Mouse (Mus musculus): ENCODE data around the gene Hip1r.

Hip1r gene

DNA sequence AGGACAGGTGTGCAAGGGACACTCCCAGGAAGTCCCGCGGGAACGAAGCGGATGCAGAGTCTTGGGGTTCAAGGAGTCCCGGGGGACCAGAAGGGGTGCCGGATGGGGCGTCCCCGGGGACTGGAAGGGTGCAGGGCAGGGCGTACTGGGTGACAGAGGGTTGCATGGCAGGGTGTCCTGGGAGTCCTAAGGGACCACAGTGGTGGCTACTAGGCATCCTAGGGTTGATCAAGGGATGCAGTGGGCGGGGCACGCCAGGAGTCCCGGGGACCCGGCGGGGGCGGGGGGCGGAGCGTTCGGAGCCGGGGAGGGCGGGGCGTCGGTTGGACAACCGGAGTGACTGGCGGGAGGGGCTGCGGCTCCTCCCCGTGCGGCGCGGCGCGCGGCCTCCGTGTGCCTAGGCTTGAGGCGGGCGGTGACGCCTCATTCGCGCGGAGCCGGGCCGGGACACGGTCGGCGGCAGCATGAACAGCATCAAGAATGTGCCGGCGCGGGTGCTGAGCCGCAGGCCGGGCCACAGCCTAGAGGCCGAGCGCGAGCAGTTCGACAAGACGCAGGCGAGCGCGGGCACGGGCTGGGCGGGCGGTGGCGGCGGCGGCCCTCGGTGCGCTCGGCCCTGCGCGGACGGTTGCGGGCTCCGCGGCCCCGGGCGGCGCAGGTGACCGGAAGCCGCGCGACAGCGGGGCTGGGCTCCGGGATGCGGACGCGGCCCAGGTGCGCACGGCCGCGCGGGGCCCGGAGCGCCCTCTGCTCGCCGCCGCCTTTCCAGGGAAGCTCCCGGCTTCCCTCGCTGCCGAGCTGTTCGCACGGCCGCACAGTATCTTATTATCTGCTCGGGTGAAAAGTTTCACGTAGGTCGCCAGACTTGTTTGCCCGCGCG lies at the start of gene Hip1r:
Gene Hip1r, plus strand, starts transcription at position 330 of the 880 bp plus-strand sequence.
- DNase-seq (ENCODE audit: low read depth): peak; percentile 60

DNA sequence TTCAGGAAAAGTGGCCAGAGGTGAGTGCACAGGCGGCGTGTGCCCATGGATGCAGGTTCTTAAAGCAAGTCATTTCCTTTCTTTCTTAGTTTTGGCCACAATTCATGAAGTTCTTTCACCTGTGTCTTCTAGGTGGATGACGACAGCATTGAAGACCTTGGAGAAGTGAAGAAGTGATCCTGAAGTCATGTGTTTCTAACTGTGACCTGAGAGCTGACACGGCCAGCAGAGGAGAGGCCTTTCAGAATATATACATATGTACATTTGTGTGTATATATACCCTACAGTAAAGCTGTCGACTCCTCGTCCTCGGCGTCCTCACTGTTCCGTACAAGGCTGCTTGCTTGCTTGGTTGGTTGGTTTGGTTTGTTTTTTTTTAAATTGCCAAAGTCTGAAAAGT lies 46.3 kb upstream of the Hip1r start, which contains the start of gene Gm43518:
Gene Gm43518, plus strand, starts transcription at position 301 of the 400 bp plus-strand sequence.
- DNase-seq (ENCODE audit: low read depth): no peak

DNA sequence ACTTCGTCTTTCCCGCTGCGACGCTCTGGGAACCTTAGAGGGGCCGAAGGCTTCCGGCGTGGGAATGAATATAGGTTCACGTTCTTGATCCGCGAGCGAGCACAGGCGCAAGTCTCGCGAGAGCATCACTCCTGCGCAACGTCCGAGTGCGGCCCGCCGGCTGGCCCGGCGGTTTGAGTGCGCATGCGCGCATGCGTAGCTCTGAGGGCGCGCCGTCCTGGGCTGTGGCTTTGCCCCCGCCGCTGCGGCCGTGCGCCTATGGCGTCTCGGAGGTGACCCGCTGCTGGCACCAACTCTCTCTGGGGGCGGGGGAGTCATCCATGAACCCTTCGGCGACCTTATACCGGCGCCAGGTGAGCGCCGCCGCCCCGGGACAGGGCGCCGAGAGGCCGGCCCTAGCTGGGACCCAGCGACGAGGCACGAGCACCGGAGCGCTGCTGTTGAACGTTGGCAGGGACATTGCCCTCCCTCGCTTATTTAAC lies 42.9 kb upstream of the Hip1r start, which contains the start of gene Ccdc62:
Gene Ccdc62, plus strand, starts transcription at position 172 of the 482 bp plus-strand sequence.
- peak; percentile 90 for DNase-seq (ENCODE audit: low read depth)

DNA sequence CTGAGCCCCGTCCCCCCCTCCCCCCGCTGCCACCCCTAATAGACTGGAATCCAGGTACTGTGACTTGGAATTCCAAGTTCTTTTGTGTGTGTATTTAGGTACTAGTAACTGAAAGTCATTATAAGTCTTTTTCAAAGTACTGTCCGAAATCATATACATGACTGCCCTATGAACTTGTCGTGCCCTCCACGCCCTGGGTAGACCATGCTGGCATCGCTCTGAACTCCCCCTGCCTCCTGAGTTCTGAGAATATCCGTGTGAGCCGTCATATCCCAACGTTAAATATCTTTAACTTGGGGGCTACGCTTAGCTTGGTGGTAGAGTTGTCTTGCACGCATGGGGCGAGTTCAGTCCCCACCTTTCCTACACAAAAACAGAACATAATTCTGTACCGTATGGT lies 42.3 kb upstream of the Hip1r start:
- DNase-seq (ENCODE audit: low read depth): no peak

DNA sequence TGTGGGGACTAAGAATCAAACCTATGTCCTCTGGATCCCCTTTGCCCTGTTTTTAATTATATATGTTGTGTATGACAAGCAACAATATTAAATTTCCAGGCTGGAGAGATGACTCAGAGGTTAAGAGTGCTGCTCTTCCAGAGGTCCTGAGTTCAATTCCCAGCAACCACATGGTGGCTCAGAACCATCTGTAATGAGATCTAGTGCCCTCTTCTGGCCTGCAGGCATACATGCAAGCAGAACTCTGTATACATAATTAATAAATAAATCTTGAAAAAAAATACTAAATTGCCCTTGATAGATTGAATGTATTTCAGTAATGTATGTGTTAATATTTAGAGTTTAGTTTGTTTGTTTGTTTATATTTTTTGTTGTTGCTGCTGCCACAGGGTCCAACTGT lies 40.5 kb upstream of the Hip1r start:
- no peak for DNase-seq (ENCODE audit: low read depth)

DNA sequence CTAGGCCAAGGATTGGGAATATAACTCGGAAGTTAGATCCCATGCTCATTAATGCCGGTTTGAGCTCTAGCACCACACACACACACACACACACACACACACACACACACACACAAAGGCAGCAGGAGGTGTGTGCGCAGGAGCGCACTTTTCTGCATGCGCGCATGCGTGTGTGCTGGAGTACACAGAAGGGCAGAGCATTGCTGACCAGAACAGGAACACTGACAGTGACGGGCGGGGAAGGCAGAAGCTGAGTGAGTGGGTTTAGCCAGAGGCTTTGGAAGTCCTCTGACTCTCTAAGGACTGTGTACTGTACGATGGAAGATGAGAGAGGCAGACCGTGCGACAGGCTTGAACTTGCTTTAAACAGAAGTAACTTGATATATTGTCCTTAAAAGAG lies 39.9 kb upstream of the Hip1r start:
- no peak for DNase-seq (ENCODE audit: low read depth)

DNA sequence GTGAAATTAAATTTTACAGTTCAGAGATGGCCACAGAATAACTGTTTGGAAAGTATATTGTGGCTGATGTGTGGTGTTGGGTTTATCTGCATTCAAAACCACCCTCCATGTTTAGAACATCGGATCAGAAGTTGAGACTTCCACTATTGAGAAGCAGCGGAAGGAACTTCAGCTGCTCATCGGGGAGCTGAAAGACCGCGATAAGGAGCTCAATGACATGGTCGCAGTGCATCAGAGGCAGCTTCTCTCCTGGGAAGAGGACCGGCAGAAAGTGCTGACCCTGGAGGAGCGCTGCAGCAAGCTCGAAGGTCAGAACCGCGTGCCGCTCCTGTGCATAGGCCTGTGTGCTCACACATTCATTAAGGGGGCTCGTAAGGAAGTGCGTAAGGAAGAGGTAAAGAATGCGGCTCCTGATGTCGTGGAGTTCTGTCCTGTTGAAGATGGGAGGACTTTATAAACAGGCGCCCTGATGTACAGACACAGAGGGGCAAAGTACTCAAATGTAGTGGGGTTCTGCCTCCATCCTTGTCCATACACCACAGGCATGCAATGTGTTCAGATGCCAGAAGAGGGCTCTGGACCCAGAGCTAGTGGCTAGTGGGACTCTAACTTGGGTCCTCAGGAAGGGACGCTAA lies 39.4 kb upstream of the Hip1r start:
- DNase-seq (ENCODE audit: low read depth): peak; percentile 45

DNA sequence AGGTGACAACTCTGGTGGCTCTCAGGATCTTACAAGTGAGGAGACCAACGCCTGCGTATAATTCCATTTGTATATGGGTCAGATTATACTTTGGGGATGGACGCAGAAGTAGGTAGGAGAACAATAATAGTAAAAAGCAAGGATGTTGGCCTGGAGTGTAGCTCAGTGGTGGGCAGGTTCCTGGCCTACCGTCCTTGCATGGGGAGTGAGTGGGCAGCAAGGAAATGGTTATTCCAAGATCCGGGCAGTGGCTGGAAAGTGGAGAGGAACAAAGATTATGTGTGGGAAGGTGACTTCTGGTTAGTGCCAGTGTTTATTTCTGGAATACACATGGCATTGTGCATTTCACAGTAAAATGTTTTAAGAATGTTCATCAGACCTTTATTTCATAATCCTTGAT lies 37.5 kb upstream of the Hip1r start:
- no peak for DNase-seq (ENCODE audit: low read depth)

DNA sequence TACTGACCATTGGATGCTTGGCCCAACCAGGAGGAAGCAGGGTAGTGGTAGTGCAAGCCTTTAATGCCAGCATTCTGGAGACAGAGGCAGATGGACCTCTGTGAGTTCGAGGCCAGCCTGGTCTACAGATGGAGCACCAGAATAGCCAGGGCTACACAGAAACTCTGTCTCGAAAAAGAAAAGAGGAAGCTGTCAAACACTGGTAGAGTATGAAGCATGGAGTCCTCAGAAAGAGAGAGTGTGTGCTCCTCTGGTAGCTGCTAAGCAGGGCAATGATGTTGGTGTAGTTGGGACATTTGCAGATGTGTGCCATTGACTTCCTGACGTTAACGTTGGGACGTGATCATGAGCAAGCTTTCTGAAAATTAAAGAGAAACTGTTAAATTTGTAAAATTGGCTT lies 34.9 kb upstream of the Hip1r start:
- no peak for DNase-seq (ENCODE audit: low read depth)

DNA sequence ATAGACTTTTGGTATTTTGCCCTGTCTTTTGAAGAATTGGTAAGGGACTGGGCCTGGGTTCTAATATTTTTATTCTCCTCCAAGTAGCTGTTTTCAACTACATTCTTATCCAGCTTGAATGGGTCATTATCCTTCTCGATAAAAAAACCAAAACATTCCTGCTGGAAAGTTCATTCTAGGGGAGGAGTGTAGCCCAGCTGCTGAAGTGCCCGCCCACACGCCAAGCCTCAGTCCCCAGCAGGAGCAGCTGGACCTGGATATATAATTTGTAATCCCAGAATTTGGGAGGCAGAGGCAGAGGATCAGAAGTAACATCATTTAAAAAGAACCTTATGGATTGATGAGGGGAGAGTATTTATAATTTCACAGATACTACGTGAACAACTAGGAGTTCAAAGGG lies 26.9 kb upstream of the Hip1r start:
- DNase-seq (ENCODE audit: low read depth): no peak

DNA sequence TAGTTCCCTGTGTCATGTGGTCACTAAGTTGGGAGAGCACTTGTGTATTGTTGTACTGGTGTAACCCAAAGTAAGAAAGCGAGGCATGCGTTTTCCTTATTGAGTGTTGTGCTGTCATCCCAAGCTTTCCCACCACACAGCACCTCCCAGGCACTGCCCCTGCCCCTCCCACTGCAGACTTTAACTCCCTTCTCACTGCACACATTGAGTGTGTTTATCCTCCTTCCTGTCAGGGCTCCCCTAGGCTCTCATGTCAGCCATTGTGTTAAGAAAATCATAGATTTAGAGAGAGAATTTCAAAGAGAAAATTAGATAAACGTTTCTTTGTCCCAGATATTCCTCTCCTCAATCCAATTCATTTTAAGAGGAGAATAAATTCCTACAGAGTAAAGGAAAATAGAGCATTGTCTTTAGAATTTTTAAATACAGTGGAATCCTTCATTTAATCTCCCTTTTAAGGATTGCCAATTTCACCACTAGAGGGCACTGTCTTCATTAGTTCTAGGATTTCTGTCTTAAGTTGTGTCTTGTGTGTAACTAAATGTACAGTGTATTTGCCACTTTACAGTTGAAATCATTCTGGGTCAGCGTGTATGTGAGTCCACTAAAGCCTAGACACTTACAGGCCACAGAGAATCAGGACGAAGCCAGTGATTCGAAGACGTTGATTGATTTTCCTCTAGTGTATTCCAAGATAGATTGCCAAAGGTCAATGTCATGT lies 26.2 kb upstream of the Hip1r start:
- peak; percentile 63 for DNase-seq (ENCODE audit: low read depth)

DNA sequence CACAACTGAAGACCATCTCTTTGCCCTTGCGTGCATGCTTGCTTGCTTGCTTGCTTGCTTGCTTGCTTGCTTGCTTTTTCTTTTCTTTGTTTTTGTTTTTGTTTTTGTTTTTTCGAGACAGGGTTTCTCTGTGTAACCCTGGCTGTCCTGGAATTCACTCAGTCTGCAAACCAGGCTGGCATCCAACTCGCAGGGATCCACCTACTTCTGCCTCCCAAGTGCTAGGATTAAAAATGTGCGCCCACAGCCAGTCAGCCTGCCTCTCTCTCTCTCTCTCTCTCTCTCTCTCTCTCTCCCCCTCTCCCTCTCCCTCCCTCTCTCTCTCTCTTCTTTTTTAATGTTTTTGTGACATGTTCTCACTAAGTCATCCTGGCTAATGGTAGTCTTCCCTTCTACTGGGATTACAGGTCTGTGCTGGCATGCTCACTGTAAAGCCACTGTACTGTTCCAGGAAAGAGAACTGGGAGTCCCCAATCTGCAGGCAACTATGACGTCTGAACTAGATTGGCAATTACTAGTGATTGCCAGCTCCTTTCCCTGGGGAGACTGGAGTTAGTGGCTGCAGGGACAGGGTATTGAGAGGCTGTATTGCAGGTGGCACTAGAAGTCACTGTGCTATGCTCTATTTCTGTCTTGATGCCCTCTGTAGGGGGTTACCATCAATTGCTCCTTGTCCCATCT lies 20.9 kb upstream of the Hip1r start:
- DNase-seq (ENCODE audit: low read depth): no peak

DNA sequence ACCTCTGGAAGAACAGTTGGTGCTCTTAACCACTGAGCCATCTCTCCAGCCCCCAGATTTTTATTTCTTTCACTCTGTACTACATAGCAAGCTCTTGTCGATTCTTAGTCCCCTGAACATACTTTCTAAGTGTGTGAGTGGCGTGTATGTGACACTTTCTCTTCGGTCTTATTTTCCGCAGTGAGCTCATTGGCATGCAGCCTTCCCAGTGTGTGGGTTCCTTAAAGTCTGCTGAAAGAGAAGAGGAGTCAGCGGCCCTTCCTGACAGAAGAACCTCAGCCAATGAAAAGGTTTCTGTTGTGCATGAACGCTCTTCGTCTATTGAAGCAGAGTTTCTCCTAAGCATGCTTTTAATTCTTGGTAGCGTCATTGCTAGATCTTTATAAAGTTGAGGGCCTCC lies 16.2 kb upstream of the Hip1r start:
- no peak for DNase-seq (ENCODE audit: low read depth)

DNA sequence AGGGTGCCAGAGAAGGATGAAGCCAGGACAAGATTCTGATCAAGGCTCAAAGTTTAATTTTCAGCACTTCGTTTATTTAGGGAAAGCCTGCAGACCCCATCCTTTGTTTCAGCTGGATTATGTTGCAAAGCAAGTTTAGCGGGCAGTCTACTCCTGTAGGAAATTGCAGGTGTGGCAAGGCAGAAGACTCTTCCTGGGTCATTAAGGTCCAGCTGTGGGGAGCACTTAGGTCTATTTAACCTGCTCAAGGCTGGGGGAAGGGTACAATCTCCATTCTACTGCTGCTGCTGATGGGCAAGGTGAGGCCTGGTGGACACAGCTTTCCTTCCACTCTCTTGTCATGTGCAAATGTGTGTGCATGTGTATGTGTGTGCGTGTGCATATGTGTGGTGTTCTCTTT lies 14.4 kb upstream of the Hip1r start:
- no peak for DNase-seq (ENCODE audit: low read depth)

DNA sequence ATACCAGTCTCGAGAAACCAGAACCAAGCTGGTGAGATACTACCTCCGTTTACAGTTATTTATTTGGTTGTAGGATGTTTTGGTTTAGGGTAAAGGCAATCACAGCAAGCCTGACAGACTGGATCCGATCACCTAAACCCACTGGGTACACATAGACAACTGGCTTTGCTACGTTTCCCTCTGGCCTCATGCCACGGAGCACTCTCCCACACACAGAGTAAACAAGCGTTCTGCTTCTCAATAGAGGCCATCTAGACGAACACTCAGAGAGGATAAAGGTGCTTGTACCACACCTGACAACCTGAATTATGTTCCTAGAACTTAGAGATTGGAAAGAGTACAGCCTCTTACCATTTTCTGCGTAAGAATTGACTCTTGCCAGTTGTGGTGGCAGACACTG lies 13.3 kb upstream of the Hip1r start:
- DNase-seq (ENCODE audit: low read depth): no peak

DNA sequence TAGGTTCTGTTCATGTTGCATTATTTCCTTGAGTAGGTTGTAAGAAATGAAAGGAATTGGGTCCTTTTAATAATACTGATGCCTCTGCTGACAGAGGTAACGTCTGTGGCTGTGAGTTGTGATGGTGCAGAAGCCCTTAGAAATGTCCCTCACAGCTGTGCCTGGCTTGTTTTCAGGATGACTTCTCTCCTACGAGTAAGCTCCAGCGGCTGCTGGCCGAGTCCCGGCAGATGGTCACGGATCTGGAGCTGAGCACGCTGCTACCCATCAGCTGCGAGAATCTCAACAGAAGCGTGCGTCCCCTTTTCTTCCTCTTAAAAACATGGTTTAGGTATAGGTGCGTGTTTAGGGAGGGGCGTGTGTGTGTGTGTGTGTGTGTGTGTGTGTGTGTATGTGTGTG lies 12.4 kb upstream of the Hip1r start:
- no peak for DNase-seq (ENCODE audit: low read depth)

DNA sequence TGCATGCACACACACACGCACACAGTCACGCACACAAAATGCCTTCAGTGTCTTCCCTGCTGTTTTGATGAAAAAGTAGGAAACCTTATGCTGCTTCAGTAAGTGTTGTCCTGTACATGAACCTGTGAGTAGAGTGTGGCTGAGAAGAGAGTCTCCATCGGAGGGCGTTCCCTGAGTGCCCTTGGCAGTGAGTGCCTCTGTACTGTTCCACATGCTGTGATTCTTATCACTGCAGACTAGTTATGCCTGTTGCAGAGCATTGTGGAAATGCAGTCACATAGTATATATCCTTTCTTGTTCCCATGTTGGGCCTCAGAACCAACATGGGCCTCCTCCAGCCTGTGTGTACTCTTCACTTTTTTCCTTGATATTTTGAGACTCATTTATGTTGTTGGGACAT lies 9.2 kb upstream of the Hip1r start:
- DNase-seq (ENCODE audit: low read depth): no peak

DNA sequence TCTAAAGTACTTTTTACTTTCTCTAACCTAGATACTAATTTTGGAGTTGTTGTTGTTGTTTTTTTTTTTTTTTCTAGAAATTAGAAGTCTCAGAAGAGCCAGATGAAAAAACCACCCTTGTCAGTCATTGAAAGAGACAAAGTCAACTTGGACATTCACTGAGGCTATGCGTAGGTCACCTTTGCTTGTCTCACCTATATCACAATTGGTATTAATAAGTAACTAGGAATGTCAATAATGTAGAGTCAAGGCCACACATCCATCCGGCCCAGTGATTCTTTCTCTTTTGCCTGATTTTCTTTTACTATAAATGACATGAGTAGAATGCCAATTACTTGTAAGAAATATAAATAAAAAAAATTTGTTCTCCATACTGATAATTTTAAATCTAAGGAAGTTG lies 6.7 kb upstream of the Hip1r start:
- no peak for DNase-seq (ENCODE audit: low read depth)

DNA sequence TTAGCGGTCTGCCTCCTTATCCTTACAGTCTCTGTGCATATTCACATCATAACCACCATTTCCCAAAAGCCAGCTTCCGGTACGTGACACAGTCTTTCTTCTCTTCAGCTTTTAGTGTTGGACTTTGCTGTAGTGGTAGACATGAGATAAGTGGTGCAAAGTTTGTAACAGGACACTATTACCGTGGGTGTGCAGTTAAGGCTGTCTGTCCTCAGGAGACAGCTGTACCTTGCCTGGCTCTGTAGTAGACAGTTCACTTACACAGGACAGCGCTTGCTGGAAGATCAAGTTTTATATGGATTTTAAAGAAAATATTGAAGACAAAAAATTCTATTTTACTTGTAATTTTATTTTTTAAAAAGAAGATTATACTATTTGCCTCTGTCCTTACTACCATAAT lies 5.0 kb upstream of the Hip1r start:
- no peak for DNase-seq (ENCODE audit: low read depth)

DNA sequence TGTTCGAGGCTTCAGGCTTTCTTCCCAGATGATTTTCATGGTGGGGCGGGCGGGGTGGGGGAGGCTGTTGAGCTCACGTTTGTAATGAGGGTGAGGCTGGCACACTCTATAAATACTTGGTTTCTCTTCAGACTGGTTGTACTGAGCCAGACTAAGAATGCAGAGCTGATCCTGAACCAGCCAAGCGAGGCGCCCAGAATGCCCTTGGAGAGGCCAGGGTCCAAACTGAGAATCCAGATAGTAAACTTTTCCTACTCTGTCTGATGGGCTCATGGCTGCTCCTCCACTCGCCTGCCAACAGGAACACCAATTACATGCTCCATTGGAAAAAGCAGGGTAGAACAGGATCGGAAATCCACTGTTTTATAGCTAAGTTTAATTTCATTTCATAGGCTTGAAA lies 4.2 kb upstream of the Hip1r start:
- no peak for DNase-seq (ENCODE audit: low read depth)

DNA sequence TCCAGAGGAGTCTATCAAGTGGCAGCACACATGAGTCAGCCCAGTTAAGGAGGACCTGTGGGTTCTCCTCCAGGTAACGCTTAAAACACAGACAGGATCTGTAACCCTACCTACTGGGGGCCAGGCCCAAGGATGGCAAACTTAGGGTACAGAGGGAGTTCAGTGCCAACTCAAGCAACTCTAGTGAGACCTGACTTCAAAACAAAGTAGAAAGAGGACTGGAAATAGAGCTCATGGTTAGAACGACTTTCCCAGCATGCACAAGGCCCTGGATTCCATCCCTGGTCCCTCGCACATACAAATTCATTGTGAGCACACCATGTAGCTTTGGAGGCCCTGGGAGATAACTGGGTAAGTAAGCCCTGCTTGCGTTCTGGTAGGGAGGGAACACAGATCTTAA lies 2.9 kb upstream of the Hip1r start:
- no peak for DNase-seq (ENCODE audit: low read depth)

DNA sequence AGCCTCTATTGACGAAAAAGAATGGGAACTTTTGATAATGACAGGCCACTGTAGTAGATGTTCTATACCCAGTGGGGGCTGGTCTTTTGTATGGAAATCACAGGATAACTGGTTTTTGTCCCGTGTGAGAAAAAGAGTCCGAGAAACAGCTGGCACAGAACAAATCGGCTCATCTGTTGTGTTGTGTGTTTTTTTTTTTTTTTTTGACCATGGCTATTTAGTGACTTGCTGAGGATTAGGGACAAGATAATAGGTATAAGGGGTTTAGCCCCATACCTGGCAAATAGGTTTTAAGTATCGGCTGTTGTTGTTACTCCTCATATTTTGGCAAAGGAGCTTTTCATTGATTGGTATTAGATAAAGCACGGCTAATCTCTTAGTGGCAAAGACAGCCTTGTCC lies 975 bp upstream of the Hip1r start:
- no peak for DNase-seq (ENCODE audit: low read depth)
